Mouse (Mus musculus) mouse trophoblast stem cell (cell line): ENCODE results near the gene Slc6a16.

ENCODE experiments used
- in situ Hi-C, 2 experiments: fragments of 300-500 bp; cut with MseI, MboI; formaldehyde crosslinking; loops; 2 replicates in 1 of 2; 3 replicates in 1 of 2; pipeline ENCODE4 v1.15.1; 2025

Gene Slc6a16

GRCm38 (mm10) chr7:45216442-45217183 is 24.3 kb upstream of the Slc6a16 start:
- in situ Hi-C loops, result no loop called here

DNA sequence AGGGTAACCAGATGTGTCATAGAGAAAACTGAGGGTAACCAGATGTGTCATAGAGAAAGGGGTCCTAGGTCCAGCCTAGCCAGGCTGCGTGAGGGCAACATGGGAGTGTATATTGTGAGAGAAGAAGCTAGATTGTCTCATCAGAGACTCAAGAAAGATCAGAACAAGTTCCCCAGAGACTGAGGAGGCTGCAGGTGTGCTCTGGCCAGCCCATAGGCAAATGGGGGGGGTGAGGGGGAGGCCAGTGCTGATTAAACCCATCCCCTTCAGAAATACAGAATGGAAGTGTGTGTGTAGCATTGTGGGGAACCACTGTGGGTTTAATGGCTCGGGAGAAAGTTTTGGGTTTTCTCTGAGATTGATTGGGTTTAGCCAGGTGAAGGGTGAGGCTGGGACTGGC is 19.2 kb upstream of the Slc6a16 start:
- in situ Hi-C loops, result no loop called here

DNA sequence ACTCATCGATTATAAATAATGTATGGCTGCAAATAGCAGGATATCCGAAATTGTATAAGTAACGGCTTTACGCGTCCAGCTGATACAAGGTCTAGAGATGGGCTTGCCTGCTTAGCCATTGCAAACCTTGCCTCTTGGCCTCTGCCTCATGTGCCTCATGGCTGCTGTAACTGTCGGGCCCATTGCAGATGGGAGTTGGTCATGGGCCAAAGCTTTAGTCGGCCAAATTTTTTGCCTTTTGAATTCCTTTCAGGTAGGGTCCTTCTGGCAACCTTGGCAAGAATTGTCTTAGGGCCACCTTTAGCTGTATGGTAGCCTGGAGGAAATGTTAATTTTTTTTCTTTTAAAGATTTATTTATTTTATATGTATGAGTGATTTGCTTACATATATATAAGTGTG is 16.1 kb upstream of the Slc6a16 start:
- in situ Hi-C loops, result no loop called here

GRCm38 (mm10) chr7:45226421-45226820 is 14.5 kb upstream of the Slc6a16 start:
- in situ Hi-C loops, result no loop called here

DNA sequence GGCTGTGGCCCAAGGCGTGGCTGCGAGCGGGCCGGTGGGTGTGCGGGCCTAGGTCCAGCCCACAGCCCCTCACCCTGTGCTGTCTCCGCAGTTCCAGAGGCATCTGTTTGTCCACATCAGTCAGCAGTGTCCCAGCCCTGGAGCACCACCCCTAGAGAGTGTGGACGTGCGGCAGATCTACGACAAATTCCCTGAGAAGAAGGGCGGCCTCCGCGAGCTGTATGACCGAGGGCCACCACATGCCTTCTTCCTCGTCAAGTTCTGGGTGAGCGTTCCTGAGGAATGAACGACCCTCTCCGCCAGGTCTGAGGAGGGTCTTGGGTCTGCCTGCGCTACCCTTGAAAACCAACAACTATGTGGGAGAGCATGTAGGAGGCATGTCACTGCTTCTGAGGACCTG is 12.3 kb upstream of the Slc6a16 start:
- in situ Hi-C loops, result no loop called here

DNA sequence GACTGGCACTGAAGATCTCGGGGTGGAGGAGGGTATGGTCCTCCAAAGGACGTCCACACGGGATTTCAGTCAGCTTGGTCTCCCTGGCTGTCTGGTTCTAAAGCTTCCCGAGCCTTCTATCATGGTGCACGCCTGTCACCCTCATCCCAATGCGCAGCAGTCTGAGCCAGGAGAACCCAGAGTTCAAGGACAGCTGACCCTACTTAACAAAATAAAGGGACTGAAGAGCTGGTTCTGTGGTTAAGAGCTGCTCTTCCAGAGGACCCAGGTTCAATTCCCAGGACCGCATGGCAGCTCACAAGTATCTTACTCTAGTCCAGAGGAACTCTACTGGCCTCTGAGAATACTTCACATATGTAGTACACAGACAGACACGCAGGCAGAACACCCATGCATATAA is 11.8 kb upstream of the Slc6a16 start:
- in situ Hi-C loops, result no loop called here

- in situ Hi-C loops, result no loop called here
Measured at GRCm38 (mm10) chr7:45229459-45230203, 11.3 kb upstream of the Slc6a16 start.

DNA sequence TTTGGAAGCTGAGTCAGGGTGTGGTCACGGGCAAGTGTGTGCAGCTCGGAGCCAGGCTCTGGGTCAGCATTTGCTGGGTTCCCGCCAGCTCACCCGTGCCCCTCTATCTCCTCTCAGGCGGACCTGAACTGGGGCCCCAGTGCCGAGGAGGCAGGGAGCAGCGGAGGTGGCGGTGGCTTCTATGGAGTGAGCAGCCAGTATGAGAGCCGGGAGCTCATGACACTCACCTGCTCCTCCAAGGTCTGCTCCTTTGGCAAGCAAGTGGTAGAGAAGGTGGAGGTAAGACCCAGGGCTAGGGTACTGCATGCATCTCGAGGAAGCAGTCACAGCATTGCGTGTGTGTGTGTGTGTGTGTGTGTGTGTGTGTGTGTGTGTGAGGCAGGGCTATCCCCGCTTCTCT is 9.7 kb upstream of the Slc6a16 start:
- in situ Hi-C loops, result no loop called here

GRCm38 (mm10) chr7:45231941-45232340 is 8.9 kb upstream of the Slc6a16 start:
- in situ Hi-C loops, result no loop called here

DNA sequence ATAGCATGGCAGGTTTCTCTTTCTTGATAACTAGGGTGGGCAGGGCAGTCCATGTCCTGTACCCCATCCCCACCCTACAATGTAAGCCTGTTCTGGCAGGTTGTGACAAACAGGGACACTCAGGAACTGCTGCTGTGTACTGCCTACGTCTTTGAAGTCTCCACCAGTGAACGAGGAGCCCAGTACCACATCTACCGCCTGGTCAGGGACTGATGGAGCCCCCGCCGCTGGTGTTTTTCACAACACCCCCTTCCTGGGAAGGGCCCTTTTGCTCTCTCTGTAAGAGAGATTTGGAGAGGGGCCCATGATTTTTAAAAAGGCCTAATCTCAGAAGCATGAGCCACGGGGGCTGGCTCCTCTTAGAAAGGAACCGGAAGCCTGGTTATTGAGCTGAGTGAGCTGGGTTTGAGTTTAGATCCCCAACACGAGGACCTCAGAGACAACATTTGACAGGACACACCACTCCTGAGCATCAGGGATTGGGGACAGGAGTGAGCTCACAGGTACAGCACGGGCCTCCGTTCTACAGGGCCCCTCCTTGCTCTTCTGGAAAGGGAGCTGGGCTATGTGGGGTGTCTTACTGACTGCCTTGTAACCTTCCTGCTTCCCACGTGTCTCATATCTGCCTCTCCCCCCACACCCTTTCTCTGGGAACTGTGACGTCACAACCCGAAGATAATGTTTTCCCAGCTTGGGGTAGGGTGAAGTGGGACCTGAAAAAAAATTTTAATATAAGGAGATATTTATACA is 8.0 kb upstream of the Slc6a16 start:
- in situ Hi-C loops, result no loop called here

DNA sequence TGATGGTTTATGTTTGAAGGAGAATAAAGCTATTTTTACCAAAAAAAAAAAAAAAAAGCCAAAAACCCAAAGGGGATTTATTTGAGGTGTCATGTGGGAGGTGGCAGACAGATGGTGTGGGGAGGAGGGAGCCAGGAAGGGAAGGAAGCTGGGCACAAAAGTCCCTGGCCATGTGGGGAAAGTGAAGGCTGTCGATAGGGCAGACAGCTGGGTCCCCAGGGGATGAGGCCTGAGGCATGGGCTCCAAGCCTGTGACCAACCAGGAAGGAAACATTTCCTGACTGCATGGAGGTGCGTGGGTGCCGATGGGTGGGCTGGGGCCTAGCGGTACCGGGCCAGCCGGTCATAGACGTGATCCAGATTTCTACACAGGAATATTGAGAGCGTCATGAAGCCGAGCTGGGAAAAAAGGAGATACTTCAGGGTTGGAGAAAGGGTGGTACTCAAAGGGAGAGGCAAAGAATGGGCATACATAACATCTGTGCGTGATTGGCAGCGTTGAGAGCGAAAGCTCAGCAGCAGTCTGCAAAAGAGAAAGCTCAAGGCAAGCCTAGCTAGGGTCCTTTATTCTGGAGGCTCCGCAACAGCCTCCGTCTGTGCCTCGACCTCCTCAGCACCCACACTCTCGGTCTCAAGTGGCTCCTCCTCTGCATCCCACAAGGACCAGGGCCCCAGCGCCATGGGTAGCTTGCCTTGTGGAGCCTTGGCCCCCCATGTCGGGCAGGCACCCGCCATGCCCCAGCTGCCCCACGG is 7.1 kb upstream of the Slc6a16 start:
- in situ Hi-C loops, result no loop called here

- in situ Hi-C loops, result no loop called here
Measured at GRCm38 (mm10) chr7:45234333-45234841, 6.5 kb upstream of the Slc6a16 start.

DNA sequence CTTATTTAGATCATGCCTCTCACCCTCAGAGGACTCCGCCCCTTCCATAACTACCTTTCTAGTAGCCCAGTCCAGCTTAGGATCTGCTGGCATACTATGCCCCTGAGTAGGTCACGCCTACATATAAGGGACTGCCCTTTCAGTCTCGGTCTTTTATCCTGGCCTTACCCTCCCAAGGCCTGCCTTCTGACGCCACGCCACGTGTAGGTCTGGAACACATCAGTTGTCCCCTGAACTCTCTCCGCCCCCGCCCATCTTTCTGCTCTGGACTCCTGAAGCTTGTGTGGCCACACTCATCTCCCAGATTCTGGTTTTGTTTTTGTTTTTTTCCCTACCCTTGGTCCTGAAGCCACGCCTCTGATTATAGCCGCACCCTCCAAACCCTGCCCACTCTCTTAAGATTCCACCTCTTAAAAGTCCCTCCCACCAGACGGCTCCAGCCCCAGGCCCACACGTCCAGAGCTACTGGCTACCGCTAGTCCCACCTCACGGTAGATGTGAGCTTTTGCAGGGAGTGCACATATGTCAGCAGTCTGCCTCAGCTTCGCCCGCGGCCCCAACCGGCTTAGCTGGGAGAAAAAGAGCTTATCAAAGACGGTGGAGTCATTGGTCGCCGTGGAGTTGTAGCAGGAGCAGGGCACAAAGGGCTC is 5.8 kb upstream of the Slc6a16 start:
- in situ Hi-C loops, result no loop called here

DNA sequence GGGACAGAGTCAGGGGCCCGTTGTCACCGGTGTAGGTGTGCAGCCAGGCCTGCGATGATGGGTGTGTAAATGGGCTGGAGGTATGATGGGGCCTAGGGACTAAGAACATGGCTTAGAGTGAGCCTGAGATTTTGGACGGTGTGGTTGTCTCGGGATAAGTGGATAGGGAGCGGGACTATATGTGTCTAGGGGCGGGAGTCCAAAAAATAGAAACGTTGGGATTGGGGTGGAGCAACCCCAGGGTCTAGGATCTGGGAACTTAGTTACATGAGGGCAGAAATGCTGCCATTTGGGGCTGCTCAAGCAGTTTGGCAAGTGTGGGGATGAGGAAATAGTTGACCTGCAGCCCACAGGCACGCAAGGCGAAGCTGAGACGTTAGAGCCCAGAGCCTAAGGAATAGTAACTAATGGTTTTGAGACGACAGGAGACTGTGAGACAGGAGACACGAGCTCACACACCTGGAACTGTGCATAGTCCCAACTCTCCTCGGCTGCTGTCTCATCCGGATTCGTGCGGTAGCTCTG is 5.2 kb upstream of the Slc6a16 start:
- in situ Hi-C loops, result no loop called here

DNA sequence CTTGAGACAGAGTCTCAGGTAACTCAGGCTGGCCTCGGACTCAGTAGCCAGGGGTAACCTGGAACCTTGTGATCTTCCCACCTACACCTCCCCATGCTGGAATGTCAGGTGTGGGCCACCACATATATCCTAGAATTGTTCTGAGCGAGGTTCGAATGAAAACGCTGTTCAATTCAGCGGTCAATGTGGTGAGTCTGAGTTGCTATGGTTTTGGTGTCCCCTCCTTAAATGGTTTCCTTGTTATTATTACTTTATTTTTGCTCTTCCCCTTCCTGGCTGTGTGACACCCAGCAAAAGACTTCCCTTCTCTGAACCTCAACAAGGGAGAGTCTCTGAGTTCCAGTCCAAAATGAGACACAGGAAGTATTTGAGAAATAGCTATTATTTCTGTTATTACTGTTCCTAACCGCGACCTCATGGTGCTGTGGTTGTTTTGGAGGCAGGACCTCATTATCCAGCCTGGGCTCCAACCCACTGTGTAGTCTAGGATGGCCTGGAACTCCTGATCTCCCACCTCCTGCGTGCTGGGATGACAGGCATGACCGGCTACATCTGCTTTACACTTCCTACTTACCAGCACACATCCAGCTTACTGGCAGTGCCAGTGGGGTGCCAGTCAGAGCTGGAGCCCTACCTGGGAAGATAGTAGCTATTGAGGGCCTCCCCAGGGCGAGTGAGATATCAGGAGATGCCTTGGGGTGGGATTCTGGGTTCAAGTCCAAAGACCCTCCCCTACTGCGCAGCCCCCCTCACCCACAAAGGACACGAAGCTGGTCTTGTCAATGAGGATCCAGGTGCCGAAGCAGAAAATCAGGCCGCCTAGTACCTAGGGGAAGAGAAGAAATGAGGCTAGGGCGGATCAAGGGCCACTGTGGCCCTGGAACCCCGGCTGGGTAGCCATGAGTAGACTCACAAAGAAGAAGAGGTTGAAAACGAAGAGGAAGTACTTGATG is 2.9 kb upstream of the Slc6a16 start:
- in situ Hi-C loops, result no loop called here

- in situ Hi-C loops, result no loop called here
Measured at GRCm38 (mm10) chr7:45238723-45239496, 2.0 kb upstream of the Slc6a16 start, which contains the start of gene Cd37. Gene Cd37, minus strand, starts transcription at chr7:45239115.

GRCm38 (mm10) chr7:45240109-45240508 is 776 bp upstream of the Slc6a16 start:
- in situ Hi-C loops, result no loop called here

DNA sequence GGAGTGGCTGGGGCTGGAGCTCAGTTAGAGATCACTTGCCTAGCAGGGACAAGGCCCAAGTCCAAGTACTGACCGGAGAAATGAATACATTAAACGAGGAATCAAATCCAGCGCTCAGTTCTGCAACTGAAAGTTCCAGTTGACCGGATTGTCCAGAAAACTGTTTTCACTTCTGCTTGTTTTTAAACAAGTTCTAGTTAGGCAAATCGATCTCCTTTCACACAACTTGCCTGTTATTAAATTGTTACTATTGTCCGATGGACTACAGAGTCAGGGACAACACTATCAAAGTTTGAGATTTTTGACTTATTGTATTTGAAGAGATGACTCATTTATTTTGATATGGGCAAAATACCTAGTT is 484 bp downstream of the Slc6a16 start:
- in situ Hi-C loops, result no loop called here

DNA sequence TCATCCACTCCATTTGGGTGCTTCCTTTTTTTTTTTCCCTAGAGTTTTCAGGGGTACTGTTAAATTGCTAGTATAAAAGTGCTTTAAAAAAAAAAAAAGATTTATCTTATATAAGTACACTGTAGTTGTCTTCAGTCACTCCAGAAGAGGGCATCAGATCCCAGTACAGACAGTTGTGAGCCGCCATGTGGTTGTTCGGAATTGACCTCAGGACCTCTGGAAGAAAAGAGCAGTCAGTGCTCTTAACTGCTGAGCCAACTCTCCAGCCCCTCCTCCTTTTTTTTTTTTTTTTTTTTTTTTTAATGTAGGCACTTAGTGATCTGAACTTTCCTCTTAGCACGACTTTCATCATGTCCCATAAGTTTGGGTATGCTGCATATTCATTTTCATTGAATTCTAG is 6.8 kb downstream of the Slc6a16 start:
- in situ Hi-C loops, result no loop called here
